ENCODE assay signal across 8 mouse cellular contexts in the genomic region with DNA sequence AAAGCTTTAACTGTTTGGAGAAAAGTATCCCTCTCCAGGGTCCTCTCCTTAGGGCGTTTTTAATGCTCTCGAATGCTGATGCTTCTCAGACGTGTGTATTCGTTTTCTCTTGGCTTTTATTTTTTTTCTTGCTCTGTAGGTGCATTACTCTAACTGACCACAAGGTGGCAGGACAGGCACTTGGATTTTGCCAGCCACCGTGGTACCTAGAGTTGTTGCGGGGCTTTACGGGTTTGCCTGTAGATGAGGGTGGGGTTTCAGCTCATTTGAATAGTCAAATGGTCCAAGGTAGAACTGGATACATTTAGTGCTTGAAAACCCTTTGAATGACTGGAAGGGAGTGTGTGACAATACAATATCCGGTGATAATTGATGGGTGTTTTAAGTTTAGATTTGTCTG.
DNase-seq lines count a peak whose midpoint lies in the region; ATAC-seq and TF ChIP-seq lines count a peak whose summit lies in the region.

No protein-coding gene starts in this region.

- no peak for ATAC-seq in heart, postnatal 0 days (ENCODE audit: insufficient read depth, low read depth)
- peak; percentile 75 for ATAC-seq in forebrain, embryonic 14.5 days
- ATAC-seq in midbrain, embryonic 14.5 days (ENCODE audit: low FRiP score, low TSS enrichment) = peak; percentile 64

- H3K4me2 ChIP-seq in heart, postnatal 0 days (ENCODE audit: low read depth, low read length) = no peak overlapping the region
- H3K4me2 ChIP-seq in forebrain, embryonic 14.5 days (ENCODE audit: low read length) = no peak overlapping the region
- no peak overlapping the region for H3K4me2 ChIP-seq in midbrain, embryonic 14.5 days (ENCODE audit: low read length)

- no peaks in the 10 kb centered on the region for H3K36me3 ChIP-seq in heart, postnatal 0 days (replicated peaks; ENCODE audit: control insufficient read depth, insufficient read depth, low read length)
- H3K36me3 ChIP-seq in heart, embryonic 10.5 days = no peaks in the 10 kb centered on the region
- no peaks in the 10 kb centered on the region for H3K36me3 ChIP-seq in forebrain, embryonic 14.5 days (ENCODE audit: control insufficient read depth, insufficient read depth, low read length)
- no peaks in the 10 kb centered on the region for H3K36me3 ChIP-seq in midbrain, embryonic 14.5 days (ENCODE audit: control insufficient read depth, insufficient read depth, low read length)

- TF ChIP-seq POLR2A in bone marrow macrophage, adult 2 months (IDR thresholded peaks at IDR 0.05; ENCODE audit: borderline replicate concordance, low read depth, low read length) = no peak

- 10% methylated on average over 8 of the region's 8 CpGs for WGBS in heart, postnatal 0 days
- 13% methylated on average over 8 of the region's 8 CpGs for WGBS in heart, embryonic 10.5 days
- 10% methylated on average over 8 of the region's 8 CpGs for WGBS in forebrain, embryonic 14.5 days
- WGBS in midbrain, embryonic 14.5 days = 8% methylated on average over 8 of the region's 8 CpGs

- H3K27me3 ChIP-seq in heart, postnatal 0 days (ENCODE audit: control insufficient read depth, insufficient read depth, low read length) = no peaks in the 10 kb centered on the region
- H3K27me3 ChIP-seq in heart, embryonic 10.5 days (ENCODE audit: insufficient read depth, poor library complexity, severe bottlenecking) = no peaks in the 10 kb centered on the region
- H3K27me3 ChIP-seq in forebrain, embryonic 14.5 days (replicated peaks; ENCODE audit: control insufficient read depth, insufficient read depth, low read length) = no peaks in the 10 kb centered on the region
- H3K27me3 ChIP-seq in midbrain, embryonic 14.5 days (ENCODE audit: control insufficient read depth, insufficient read depth, low read length) = no peaks in the 10 kb centered on the region

- H3K4me3 ChIP-seq in heart, postnatal 0 days (ENCODE audit: low read depth, low read length) = no peak overlapping the region
- H3K4me3 ChIP-seq in heart, embryonic 10.5 days = no peak overlapping the region
- no peak overlapping the region for H3K4me3 ChIP-seq in bone marrow macrophage, adult 2 months (ENCODE audit: insufficient read depth, low read length)
- no peak overlapping the region for H3K4me3 ChIP-seq in forebrain, embryonic 14.5 days (ENCODE audit: low read depth, low read length)
- no peak overlapping the region for H3K4me3 ChIP-seq in midbrain, embryonic 14.5 days (replicated peaks; ENCODE audit: low read depth, low read length)

- TF ChIP-seq EP300 in heart, postnatal 0 days (IDR thresholded peaks at IDR 0.05; ENCODE audit: low read depth) = no peak

- no peak overlapping the region for H3K27ac ChIP-seq in heart, postnatal 0 days (ENCODE audit: low read depth)
- H3K27ac ChIP-seq in heart, embryonic 10.5 days = no peak overlapping the region
- H3K27ac ChIP-seq in bone marrow macrophage, adult 2 months (ENCODE audit: insufficient read depth, low read depth, low read length) = no peak overlapping the region
- H3K27ac ChIP-seq in forebrain, embryonic 14.5 days (ENCODE audit: low read depth, low read length) = no peak overlapping the region
- H3K27ac ChIP-seq in midbrain, embryonic 14.5 days (replicated peaks; ENCODE audit: low read depth, low read length) = no peak overlapping the region

- H3K4me1 ChIP-seq in heart, postnatal 0 days (ENCODE audit: control insufficient read depth, insufficient read depth) = no peaks in the 10 kb centered on the region
- H3K4me1 ChIP-seq in heart, embryonic 10.5 days = no peaks in the 10 kb centered on the region
- no peaks in the 10 kb centered on the region for H3K4me1 ChIP-seq in bone marrow macrophage, adult 2 months (ENCODE audit: control insufficient read depth, insufficient read depth, low read length)
- no peaks in the 10 kb centered on the region for H3K4me1 ChIP-seq in forebrain, embryonic 14.5 days (ENCODE audit: control insufficient read depth, insufficient read depth, low read length)
- H3K4me1 ChIP-seq in midbrain, embryonic 14.5 days (ENCODE audit: control insufficient read depth, insufficient read depth, low read length) = no peaks in the 10 kb centered on the region

- H3K9ac ChIP-seq in heart, postnatal 0 days (replicated peaks; ENCODE audit: low read depth, low read length) = no peak overlapping the region
- no peak overlapping the region for H3K9ac ChIP-seq in forebrain, embryonic 14.5 days (ENCODE audit: low read length)
- no peak overlapping the region for H3K9ac ChIP-seq in midbrain, embryonic 14.5 days (replicated peaks; ENCODE audit: low read length)

- DNase-seq in heart, postnatal 0 days (ENCODE audit: low spot score) = peak; percentile 65
- DNase-seq in heart, embryonic 10.5 days (ENCODE audit: low spot score) = no peak
- DNase-seq in CD8-positive naive resting alpha-beta T cell, adult 2 months (ENCODE audit: low read depth in 2 of 2, low spot score in 2 of 2) = peak; percentile 4 to 6
- peak; percentile 79 for DNase-seq in forebrain, embryonic 14.5 days (ENCODE audit: low spot score)
- DNase-seq in kidney, postnatal 4 days = peak; percentile 50 to 51
- DNase-seq in midbrain, embryonic 14.5 days = peak; percentile 86
- DNase-seq in thymus, postnatal 14 days = peak; percentile 34

- peak; percentile 90 for TF ChIP-seq CTCF in heart, postnatal 0 days (IDR thresholded peaks at IDR 0.05; ENCODE audit: low read depth)
- TF ChIP-seq CTCF in bone marrow macrophage, adult 2 months (IDR thresholded peaks at IDR 0.05; ENCODE audit: low read depth, low read length) = peak; percentile 74

- no peaks in the 10 kb centered on the region for H3K9me3 ChIP-seq in heart, postnatal 0 days (replicated peaks; ENCODE audit: control insufficient read depth, low read length)
- H3K9me3 ChIP-seq in heart, embryonic 10.5 days = no peaks in the 10 kb centered on the region
- no peaks in the 10 kb centered on the region for H3K9me3 ChIP-seq in forebrain, embryonic 14.5 days (replicated peaks; ENCODE audit: control insufficient read depth, low read length)
- no peaks in the 10 kb centered on the region for H3K9me3 ChIP-seq in midbrain, embryonic 14.5 days (ENCODE audit: control insufficient read depth, low read length)
